Mouse (Mus musculus): Measurements from ENCODE around the gene Tnfrsf13c.

Gene Tnfrsf13c

DNA sequence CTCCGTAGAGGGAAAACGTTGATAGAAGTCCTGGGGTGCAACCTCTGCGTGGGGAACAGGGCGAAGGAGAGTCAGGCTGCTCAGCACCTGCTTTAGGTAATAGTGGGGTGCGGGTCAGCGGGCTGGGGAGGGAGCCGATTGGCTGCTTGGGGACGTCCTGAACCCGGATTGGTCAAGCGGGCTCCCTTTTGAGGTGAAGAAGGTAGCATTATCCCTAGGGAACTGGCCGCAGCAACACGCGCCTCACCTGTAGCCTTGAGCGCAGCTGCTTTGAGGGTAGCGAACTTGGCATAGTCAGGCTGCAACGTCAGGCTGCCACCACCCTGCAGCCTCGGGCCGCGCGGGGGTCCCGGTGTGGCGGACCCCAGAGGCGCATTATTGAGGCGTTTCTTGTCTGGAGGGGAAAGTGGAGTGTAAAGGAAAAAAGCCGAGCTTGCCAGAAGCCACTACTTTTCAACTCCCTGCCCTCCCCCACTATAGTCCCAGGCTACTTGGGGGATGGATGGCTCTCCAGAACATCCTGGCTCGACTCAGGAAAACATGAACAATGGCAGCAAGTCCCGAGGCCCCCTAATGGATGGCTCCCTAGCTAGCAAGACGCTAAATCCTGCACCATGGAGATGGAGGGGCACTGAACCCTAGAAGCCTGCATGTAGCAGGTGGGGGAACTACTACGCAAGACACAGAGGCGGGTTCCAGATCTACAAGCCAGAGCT is 16.5 kb downstream of the Tnfrsf13c start:
- DNase-seq (ENCODE audit: low spot score in 2 of 2) = no peak

DNA sequence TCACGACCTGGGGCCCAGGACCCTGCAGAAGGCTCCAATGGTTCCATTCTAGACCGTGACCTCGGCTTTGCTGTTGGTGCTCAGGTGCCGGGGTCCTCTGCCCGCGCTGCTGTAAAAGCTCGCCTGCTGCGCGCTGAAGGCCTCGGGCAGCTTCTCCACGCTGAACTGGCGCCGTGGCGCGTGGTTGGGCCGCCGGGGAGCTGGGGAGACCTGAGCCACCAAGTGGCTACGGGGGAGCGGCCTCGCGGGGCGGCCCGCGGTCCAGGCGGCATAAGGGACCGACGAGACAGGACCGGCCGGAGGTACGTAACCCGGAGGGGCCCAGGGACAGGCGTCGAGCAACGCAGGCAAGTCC is 17.1 kb downstream of the Tnfrsf13c start:
- no peak for DNase-seq (ENCODE audit: low spot score in 2 of 2)

DNA sequence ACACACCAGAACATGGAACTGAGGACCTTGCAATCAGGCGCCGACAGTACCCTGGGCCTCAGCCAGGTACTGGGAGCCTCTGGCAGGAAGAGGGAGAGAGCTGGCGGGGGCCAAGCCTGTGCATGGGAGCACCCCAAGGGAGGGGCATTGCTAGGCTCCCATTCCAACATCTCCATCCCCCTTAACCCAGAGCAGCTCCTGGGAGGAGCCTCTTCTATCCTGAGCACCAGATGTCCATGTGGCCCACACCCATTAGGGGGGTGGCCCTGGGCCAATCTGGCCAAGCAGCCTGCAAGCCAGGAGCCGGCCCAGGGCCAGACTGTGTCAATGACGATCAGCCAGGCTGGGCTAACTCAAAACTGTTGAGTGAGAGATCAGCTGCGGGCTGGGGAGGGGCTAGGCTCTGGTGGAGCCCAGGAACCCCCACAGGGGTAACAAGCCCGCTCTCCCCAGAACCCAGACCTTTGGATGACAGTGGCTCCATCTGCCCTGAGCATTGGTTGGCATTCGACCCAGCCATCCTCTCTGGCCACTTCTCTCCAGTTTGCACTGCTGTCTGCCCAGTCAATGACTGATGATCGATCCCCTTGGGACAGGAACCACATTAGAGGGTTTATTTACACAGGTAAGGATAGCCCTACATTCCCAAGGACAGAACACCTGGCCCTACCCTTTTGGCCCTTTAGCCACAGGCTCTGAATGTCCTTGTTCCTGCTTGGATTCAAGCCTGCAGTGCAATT is 17.6 kb downstream of the Tnfrsf13c start:
- DNase-seq (ENCODE audit: low spot score in 2 of 2) = no peak

DNA sequence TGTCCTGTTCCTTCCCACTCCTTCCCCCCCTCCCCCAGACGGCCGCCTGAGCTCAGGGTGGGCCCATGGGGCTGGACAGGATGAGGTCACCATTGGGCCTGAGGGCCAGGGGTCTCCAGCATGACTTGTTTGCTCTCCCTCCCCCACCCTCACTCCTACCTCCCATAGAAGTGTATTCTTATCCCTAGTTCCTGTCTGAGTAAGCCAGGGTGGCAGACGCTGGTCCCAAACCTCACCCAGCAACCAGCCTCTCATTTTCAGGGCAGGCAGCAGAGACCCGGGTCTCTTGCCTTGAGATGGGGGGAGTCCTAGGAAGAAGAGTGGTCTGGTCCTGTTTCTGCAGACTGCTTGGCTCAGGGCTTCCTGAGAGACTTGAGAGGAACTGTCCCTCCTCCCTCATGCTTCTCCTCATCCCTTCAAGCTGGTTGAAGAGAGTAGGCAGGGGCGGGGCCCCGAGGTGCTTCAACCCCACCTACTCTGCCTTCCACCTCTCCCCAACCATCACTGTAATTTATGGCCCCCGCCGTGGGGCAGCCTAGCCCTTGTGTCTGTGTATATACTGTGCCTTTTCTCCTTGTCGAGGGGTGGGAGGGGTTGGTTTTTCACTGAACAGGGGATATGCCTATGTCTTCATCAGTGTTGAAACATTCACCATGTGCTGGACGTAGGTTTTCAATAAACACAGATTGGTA is 19.3 kb downstream of the Tnfrsf13c start:
- DNase-seq (ENCODE audit: low spot score in 2 of 2) = no peak

DNA sequence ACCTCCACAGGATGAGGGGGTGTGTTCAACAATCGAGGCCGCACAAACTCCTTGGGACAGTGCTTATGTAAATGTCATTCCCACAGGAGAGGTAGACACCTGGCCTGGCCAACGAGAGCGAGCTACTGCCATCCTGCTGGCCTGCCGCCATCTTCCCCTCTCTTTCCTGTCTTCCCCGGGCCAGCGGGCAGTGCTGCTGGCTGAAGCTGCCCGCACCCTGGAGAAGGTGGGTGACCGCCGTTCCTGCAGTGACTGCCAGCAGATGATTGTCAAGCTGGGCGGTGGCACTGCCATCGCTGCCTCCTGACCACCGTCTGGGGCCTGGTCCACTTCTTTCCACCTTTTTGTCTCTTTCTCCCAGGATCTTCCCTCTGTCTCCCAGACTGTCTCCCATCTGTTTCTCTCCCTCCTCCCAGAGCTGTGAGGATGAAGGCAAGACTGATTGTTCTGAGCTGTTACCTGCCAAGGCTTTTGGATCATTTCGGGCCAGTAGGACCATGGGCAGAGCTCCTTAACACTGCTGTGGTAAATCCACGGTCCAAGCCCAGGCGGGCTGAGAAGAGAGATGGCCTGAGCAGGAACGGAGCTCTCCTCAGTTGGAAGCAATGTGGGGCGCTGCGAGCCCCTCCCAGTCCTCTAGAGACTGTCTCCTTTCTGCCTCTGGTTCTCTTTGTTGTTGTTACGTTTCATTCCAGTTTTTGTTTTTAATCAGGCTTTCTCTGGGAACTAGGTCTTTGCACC is 20.4 kb downstream of the Tnfrsf13c start:
- DNase-seq (ENCODE audit: low spot score in 2 of 2) = no peak

DNA sequence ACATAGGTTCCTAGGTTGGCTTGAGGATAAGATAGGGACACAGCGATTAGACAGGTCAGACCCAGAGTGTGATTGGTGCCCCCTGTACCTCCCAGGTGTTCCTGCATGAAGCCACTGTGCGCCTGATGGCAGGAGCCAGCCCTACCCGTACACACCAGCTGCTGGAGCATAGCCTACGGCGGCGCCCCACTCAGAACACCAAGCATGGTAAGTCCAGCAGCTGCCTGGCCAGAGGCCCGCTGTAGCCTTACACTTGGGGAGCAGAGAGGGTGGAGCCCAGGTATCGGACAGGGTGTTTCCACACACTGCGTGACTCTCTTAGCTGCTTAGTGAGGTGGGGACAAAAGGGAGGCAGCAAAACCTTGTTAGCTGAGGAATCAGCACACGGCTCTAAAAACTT is 21.1 kb downstream of the Tnfrsf13c start:
- DNase-seq (ENCODE audit: low spot score in 2 of 2) = no peak

DNA sequence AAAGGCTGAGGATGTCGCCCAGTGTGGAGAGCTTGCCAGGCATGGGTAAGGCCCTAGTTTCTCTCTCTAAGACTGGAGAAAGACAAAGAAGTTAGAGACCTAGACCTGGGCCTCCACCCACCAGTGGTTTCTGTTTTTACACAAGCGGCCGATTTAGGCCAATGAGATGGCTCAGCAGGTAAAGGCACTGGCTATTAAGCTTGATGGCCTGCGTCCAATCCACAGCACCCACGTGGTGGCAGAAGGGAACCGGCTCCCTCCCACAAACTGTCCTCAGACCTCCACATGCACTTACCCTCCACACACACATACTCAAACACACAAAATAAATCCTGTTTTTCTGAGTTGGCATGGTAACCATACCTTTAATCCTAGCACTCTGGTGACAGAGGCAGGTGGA is 22.1 kb downstream of the Tnfrsf13c start:
- no peak for DNase-seq (ENCODE audit: low spot score in 2 of 2)

DNA sequence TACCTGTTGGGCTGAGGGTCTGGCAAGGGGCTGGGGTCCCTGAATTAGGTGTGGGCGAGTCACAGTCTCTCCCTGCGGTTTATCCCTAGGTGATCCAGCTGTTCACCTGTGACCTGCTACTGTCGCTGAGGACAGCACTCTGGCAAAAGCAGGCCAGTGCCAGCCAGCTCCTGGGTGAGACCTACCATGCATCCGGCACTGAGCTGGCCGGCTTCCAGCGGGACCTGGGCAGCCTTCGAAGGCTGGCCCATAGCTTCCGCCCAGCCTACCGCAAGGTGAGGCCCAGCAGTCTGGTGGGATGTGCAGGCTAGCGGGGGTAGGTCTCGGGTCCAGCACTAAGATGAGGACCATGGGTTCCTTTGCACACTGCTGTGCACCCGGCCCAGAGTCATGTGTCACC is 24.6 kb downstream of the Tnfrsf13c start:
- no peak for DNase-seq (ENCODE audit: low spot score in 2 of 2)

DNA sequence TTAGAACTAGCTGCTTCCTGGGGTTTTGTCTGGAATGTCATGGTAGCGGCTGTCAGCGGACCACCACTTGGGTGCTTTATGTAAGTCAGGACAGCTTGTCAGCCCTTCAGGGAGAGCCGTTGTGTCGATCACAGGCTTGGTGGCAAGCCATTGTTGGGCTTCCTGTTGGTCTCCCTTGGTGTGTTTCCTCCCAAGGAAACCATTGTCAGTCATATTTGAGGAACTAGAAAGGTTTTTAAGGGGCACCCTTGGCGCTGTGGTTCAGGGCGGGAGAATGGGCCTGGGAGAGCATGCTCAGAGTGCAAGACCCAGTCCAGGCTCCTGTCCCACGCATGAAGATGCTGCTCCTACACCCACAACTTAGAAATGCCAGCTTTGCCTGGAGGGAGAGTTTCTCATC is 25.8 kb downstream of the Tnfrsf13c start:
- DNase-seq (ENCODE audit: low spot score in 2 of 2) = no peak

DNA sequence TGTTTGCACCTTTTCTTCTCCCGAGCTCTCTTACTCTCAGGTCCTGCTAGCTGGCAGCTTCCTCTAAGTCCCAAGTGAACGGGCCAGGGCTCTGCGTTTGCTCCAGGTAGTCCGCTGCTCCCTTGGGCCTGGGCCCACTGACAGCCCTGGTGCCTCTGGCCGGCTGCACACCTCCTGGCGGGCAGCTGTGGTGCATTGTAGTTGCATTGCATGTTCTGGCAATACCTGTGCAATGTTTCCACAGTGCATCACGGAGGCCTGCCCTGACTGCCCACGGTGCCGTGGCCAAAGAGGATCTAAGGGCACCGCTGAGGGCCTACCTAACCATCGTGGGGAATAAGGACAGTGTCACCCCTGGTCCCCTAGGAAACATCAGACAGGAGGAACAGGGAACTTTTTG is 26.2 kb downstream of the Tnfrsf13c start:
- no peak for DNase-seq (ENCODE audit: low spot score in 2 of 2)

DNA sequence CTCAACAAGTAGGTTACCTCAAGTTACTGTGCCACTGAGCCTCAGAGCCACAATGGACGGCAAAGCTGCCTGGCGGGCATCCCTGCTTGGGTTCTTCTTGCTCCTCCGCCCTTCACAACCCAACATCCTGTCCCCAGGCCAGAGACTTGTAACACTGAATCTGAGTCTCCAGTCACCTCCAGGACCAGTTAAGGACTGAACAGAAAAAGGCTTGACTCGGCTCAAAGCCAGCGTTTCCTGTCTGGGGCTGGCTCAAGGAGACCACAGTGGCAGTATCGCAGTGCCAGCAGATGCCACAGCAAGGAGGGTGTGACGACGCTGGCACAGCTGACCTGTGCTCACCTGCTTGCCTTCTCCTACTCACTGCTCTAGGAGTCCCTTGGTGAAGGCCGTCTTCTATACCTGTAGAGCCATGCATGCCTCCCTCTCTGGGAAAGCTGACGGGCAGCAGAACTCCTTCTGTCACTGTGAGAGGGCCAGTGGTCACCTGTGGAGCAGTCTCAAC is 26.9 kb downstream of the Tnfrsf13c start:
- DNase-seq (ENCODE audit: low spot score in 2 of 2) = no peak

DNA sequence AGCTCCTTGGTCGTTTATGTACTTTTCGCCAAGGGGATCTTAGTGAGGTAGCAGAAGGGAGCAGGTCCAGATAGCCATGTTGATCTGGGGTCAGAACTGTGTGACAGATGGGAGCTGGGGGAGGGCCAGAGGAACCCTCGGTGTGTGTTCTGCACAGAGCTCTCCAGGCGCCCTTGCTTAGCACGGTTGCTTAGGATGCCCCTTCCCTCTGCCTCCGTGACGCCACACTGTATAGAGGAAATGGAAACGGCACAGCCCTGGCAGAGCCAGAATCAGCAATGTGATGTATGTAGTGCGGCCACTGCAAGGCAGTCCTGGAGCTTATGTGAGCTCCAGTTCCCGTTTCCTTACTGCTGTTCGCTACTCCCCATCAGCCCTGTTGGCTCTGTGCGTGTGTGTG is 27.9 kb downstream of the Tnfrsf13c start:
- no peak for DNase-seq (ENCODE audit: low spot score in 2 of 2)

DNA sequence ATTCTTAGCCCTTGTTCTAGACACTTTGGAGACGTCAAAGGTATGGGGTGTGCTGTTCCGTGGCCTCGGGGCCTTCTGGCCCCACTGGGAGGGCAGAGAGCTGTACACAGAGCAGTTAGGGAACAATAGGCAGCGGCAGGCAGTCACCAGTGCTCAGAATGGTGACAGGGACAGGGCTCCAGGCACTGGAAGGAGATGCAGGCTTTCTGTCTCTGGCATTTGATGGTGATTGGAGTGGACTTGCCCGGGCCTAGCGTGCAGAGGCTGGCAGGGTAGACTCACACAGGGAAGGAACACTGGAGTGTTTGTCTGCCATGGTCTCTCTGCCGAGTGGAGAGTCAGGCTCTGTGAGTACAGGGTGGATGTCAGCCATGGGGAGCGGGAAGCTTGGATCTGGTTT is 31.6 kb downstream of the Tnfrsf13c start:
- no peak for DNase-seq (ENCODE audit: low spot score in 2 of 2)

DNA sequence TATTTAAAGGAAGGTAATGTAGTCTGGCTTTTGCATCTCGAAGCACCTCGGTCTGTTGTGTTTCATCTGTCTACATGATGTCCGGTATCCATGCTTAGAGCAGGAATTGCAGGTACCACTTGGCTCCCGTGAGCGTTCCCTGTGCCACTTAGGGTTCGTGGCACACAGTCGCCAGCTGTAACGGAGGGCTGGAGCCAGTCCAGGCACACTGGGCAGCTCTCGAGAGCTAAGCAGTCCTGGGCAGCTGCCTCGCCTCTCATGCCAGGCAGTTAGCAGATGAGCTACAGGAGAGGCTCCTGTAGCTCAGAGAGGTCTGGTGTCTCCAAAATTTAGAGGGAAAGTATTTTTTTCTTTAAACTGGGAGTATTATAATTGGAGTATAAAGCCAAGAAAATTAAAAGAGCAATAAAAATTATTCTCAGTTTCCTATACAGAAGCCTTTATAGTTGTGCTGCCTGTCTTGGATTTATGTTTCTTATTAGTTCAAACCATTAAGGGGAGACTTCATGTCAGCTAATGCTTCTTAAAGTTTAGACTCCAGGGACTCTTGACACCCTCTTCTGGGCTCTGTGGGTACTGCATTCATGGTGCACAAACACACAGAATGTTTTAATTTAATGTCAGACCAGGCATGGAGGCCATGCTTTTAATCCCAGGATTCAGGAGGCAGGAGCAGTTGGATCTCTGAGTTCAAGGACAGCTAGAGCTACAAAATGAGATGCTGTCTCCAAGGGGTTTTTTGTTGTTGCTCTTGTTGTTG is 35.5 kb downstream of the Tnfrsf13c start:
- no peak for DNase-seq (ENCODE audit: low spot score in 2 of 2)

DNA sequence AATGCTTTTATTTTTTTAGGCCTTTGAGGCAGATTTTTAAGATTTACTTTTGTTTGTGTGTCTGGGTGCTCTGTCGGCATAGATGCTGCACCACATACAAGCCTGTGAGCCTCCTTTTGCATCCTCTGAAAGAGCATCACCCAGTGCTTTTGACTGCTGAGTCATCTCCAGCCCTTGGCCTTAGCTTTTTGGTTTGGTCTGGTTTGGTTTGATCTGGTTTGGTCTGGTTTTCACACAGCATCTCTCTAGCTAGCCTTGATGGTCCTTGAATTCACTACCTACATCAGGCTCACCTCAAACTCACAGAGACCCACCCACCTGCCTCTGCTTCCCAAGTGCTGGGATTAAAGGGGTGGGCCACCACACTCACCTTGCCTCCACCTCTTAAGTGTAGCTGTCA is 36.2 kb downstream of the Tnfrsf13c start:
- DNase-seq (ENCODE audit: low spot score in 2 of 2) = no peak

DNA sequence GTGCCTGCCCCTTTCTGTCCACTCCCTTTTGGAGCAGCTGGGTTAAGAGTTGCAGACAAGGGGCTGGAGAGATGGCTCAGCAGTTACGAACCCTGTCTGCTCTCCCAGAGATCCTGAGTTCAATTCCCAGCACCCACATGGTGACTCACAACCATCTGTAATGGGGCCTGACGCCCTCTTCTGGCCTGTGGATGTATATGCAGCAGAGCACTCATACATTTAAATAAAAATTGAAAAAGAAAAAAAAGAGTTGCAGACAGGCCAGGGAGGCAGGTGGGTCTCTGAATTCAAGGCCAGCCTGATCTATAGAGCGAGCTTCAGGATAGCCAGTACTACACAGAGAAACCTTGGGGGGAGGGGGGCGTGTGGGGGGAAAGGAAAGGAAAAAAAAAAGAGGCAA is 36.8 kb downstream of the Tnfrsf13c start:
- DNase-seq (ENCODE audit: low spot score in 2 of 2) = no peak

DNA sequence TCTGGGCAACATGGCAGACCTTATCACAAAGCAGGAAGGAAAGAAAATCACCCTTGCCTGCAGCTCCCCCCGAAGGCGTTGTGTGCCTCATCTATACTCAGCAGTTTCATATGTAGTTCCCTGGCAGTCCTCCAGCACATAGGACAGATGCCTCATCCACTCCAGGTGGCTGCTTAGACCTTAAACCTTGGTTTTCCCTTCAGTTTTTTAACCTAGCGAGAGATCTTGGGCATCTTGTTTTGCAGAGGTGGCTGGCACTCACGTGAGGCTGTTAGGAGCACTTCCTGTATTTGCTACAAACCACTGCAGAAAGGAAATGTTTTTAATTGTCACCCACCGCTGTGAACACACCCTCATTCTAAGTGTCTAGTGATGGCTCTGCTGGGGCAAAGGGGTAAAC is 37.2 kb downstream of the Tnfrsf13c start:
- DNase-seq (ENCODE audit: low spot score in 2 of 2) = no peak

DNA sequence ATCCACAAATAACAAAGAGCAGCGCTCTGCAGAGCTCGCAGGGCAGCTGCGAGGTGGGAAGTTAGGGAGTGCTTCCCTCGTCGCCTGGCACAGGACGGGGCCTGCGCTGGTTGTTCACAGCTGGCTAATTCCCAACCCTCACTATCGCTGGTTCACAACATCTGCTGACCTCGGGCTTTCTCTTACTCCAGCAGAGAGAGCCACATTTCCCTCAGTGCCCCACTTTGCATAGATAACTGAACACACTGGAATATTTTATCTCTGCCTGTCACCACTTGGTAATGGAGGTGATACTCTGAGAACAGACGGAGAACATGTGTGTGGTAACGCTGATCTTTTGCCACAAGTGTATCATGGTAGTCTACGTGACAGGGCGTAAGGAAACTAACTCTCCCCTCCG is 38.0 kb downstream of the Tnfrsf13c start:
- DNase-seq (ENCODE audit: low spot score in 2 of 2) = no peak

DNA sequence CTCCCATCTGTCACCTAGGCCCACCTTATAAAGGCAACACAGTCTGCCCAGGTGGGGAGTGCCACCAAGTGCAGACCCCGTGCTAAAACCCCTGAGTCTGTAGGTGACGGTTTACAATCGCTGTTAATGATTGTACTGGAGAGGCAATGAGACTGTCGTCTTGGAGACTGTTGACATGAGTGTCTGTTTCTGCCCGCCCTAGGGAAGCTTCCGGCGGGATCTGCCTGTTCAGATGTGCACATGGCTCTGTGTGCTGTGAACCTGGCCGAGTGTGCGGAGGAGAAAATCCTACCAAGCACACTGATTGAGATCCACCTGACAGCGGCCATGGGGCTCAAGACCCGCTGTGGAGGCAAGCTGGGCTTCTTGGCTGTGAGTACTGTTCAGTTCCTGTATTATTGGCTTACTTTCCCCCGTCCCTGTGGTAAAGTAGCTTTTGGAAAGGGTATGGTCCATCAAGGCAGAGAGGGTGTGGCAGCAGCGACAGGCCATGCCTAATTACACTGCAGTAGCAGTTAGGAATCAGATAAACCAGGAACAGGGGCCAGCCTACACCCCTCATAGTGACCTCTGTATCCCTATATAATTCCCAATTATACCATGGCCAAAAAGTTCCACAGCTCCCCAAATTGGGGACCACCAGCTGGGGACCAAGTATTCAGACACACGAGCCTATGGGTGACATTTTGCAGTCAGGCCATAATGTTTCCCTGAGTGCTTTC is 38.9 kb downstream of the Tnfrsf13c start:
- DNase-seq (ENCODE audit: low spot score in 2 of 2) = no peak

DNA sequence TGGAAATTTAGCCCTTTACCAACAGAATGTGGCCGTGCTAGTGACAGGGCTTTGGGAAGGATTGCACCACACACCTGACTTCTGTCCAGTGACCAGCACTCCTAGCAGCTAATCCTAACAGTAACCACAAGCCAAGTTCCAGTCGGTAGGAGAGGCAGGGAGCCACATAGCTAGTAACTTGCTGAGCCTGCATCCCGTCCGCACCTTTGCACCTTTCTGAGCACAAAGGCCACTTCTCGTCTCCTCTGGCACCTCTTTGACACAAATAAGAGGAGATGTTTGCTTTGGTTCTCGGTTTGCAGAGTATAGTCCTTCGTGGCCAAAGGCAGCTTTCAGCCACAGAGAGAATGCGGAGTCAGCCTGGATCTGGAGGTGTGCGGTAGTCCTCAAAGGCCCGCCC is 39.5 kb downstream of the Tnfrsf13c start:
- DNase-seq (ENCODE audit: low spot score in 2 of 2) = no peak

DNA sequence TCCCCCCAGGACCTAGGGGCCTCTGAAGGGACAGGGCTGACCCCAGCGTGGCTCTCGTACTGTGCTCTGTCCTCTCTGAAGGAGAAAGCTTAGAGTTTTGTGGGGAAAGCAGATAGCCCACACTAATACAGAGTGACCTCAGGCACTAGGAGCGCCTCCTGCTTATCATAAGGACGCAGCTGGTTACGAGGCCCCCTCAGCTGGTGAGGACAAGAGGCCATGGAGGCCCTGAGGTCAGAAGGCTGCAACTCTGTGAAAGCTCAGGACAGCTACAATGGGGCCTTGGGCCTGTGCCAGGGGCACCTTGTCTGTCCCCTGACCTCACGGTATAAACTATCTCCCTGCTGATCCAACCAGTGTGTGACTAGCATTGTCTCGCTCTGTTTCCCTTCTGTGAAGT is 40.0 kb downstream of the Tnfrsf13c start:
- DNase-seq (ENCODE audit: low spot score in 2 of 2) = no peak

All from right cerebral cortex, postnatal 36 days (tissue).